Mouse (Mus musculus) hindbrain, embryonic 16.5 days (tissue): ENCODE data around the gene BC049730. TPM values are rescaled to one million over a fixed set of nuclear protein-coding genes. Genes with fewer than 3 reads are reported as not detected.

Experiments used
- ATAC-seq: fragments of 200-750 bp; cut with Nextera tagmentation; 2 replicates; pipeline ENCODE4 v1.8.0; 2017; ENCODE audit warnings: moderate TSS enrichment, moderate library complexity
- H3K27ac ChIP-seq: fragments of 300-500 bp; sonication (generic); 2 replicates; pipeline ENCODE4 v1.5.1; 2014; ENCODE audit warnings: low read depth, mild to moderate bottlenecking, control low read depth, low read length, moderate library complexity
- H3K27me3 ChIP-seq: fragments of 300-500 bp; sonication (generic); replicated peaks from 2 replicates; pipeline ENCODE4 v1.6.1; 2014; ENCODE audit warnings: low read length; ENCODE audit not compliant: control insufficient read depth, insufficient read depth
- H3K36me3 ChIP-seq: fragments of 300-500 bp; sonication (generic); 2 replicates; pipeline ENCODE4 v1.6.1; 2014; ENCODE audit warnings: mild to moderate bottlenecking, low read length, moderate library complexity, mixed read lengths; ENCODE audit not compliant: control insufficient read depth, insufficient read depth
- H3K4me1 ChIP-seq: fragments of 300-500 bp; sonication (generic); 2 replicates; pipeline ENCODE4 v1.6.1; 2014; ENCODE audit warnings: low read depth, low read length; ENCODE audit not compliant: control insufficient read depth, insufficient read depth
- H3K4me2 ChIP-seq: fragments of 300-500 bp; sonication (generic); 2 replicates; pipeline ENCODE4 v1.6.1; 2014; ENCODE audit warnings: mild to moderate bottlenecking, low read length, control low read depth, moderate library complexity
- H3K4me3 ChIP-seq: fragments of 300-500 bp; sonication (generic); 2 replicates; pipeline ENCODE4 v1.5.1; 2014; ENCODE audit warnings: mild to moderate bottlenecking, low read length, control low read depth, moderate library complexity
- H3K9ac ChIP-seq: fragments of 300-500 bp; sonication (generic); 2 replicates; pipeline ENCODE4 v1.6.1; 2014; ENCODE audit warnings: low read depth, mild to moderate bottlenecking, control low read depth, low read length, moderate library complexity
- H3K9me3 ChIP-seq: fragments of 300-500 bp; sonication (generic); 2 replicates; pipeline ENCODE4 v1.6.1; 2014; ENCODE audit warnings: mild to moderate bottlenecking, low read length, moderate library complexity; ENCODE audit not compliant: control insufficient read depth
- WGBS: fragments of 180-500 bp; shearing (Covaris S2); extraction: QIAGEN DNeasy Blood & Tissue Kit; methylation state at CpG from one replicate; pipeline ENCODE4 v1.1.7; 2014; 5-methylcytosine and 5-hydroxymethylcytosine counted together
- polyA plus RNA-seq: library from polyadenylated mRNA; unstranded; fragments of >200 nt; fragmentation: Nextera tagmentation; extraction: Ambion mirVana; gene quantifications from 2 replicates; pipeline ENCODE4 v1.2.1, GENCODE M21; 2015

Gene BC049730
- polyA plus RNA-seq, 1 experiment from 2014 or later: not detected

DNA sequence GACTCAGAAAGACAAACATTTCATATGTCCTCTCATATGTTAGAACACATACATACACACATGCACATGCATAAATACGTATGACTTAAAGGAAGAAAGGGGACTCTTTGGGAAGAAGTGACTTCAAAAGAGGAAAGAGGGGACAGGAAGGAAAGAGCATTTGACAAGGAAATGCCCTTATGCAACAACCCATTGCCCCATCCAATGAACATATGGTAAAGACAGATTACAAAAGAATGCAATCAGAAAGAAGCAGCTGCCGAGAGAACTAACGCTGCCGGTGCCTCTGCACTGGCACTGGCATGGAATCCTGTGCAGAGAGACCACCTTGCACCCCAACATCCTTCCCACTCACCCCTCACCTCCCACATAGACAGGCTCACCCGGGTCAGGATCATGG, 44.4 kb downstream of the BC049730 start:
- no peaks in the 10 kb centered on the region for H3K9me3 ChIP-seq
- H3K4me1 ChIP-seq: no peaks in the 10 kb centered on the region; the same call in 1 of the 2 replicates
- H3K27ac ChIP-seq: no peak overlapping the region
- WGBS: 83% methylated on average over 5 of the region's 5 CpGs
- H3K36me3 ChIP-seq: no peaks in the 10 kb centered on the region
- no peak overlapping the region for H3K9ac ChIP-seq
- H3K4me2 ChIP-seq: no peak overlapping the region
- no peaks in the 10 kb centered on the region; the same call in 1 of the 2 replicates for H3K27me3 ChIP-seq
- no peak overlapping the region for H3K4me3 ChIP-seq
- no peak for ATAC-seq

DNA sequence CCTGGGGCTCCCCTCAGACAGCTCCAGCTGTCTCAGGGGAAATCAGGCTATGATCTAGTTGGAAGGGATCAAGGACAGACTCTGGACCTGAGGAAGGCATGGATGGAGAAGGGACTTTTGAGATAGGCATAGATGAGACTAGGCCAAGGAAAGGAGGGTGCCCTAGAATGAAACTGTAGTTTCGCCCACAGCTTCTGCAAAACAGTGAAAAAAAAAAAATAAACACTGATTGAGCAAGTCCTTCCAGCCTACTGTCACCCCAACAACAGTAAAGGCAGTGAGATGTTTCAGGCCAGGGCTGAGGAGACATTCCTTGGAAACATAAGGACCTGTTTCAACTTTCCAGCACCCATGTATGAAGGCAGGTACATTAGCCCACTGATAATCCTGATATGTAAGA, 49.5 kb downstream of the BC049730 start:
- no peaks in the 10 kb centered on the region for H3K36me3 ChIP-seq
- H3K9ac ChIP-seq: no peak overlapping the region
- H3K4me1 ChIP-seq: no peaks in the 10 kb centered on the region
- no peak overlapping the region for H3K27ac ChIP-seq
- no peak overlapping the region for H3K4me3 ChIP-seq
- H3K27me3 ChIP-seq: no peaks in the 10 kb centered on the region; the same call in 1 of the 2 replicates
- no peaks in the 10 kb centered on the region for H3K9me3 ChIP-seq
- no peak for ATAC-seq
- 89% methylated on average over 1 of the region's 1 CpGs for WGBS
- H3K4me2 ChIP-seq: no peak overlapping the region

GRCm38 (mm10) chr7:24760211-24760610, 51.2 kb downstream of the BC049730 start, which contains the start of gene Cd177:
TSS of gene Cd177 (minus strand) at chr7:24760311.
- WGBS: 82% methylated on average over 6 of the region's 6 CpGs
- H3K9ac ChIP-seq: no peak within 1 kb of the TSS
- H3K27ac ChIP-seq: no peak within 1 kb of the TSS
- H3K9me3 ChIP-seq: no peaks in the 10 kb centered on the region
- no peaks in the 10 kb centered on the region; the same call in 1 of the 2 replicates for H3K27me3 ChIP-seq
- no peaks in the 10 kb centered on the region for H3K36me3 ChIP-seq
- no peak for ATAC-seq
- no peak within 1 kb of the TSS for H3K4me2 ChIP-seq
- H3K4me1 ChIP-seq: no peaks in the 10 kb centered on the region
- H3K4me3 ChIP-seq: no peak within 1 kb of the TSS

- Histone ChIP-seq H3K36me3 (no peaks in the 10 kb centered on the region), H3K4me1 (no peaks in the 10 kb centered on the region), H3K9ac (no peak overlapping the region), H3K4me2 (no peak overlapping the region), H3K27me3 (no peaks in the 10 kb centered on the region; the same call in 1 of the 2 replicates), H3K4me3 (no peak overlapping the region), H3K9me3 (no peaks in the 10 kb centered on the region), H3K27ac (no peak overlapping the region)
- ATAC-seq: no peak
- WGBS: 72% methylated on average over 6 of the region's 6 CpGs
These were observed 52.1 kb downstream of the BC049730 start for GRCm38 (mm10) chr7:24761161-24761560.

DNA sequence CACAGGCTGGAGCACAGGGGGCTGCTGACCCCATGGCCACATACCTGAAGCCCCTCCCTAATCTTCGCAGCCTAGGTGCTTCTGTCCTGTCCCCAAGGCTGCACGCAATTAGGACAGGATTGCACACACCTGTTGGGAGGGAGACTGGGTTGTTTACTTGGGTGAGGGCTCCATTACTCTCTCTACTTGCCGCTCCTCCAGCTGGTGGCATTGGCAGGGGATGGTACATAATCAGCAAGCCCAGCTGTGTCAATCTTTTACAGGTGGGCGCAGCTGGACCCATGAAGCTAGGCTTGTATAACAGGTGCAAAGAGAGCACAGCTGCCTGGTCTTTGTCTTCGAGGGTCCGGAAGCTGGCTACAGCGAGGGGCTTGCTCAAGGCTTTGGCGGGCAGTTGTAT, 53.5 kb downstream of the BC049730 start:
- no peaks in the 10 kb centered on the region for H3K4me1 ChIP-seq
- H3K27me3 ChIP-seq: no peaks in the 10 kb centered on the region; the same call in 1 of the 2 replicates
- WGBS: 91% methylated on average over 8 of the region's 8 CpGs
- H3K9ac ChIP-seq: no peak overlapping the region
- no peak overlapping the region for H3K4me3 ChIP-seq
- H3K4me2 ChIP-seq: no peak overlapping the region
- ATAC-seq: no peak
- H3K27ac ChIP-seq: no peak overlapping the region
- H3K9me3 ChIP-seq: no peaks in the 10 kb centered on the region
- H3K36me3 ChIP-seq: no peaks in the 10 kb centered on the region

Other genes starting within 250 kb of the BC049730 start
- gene Plaur, start 246.8 kb upstream of the BC049730 start, polyA plus RNA-seq: 1.8 and 2.2 TPM in 2 replicates
- 47.0 and 68.0 TPM in 2 replicates for gene Cadm4, start 227.2 kb upstream of the BC049730 start, polyA plus RNA-seq
- gene Zfp428, start 202.2 kb upstream of the BC049730 start, polyA plus RNA-seq: 272 and 277 TPM in 2 replicates
- gene AC161166.1, start 196.8 kb upstream of the BC049730 start, polyA plus RNA-seq: 1.0 and 1.1 TPM in 2 replicates
- 19.2 and 24.7 TPM in 2 replicates for gene Irgq, start 178.6 kb upstream of the BC049730 start, polyA plus RNA-seq
- not detected in 2 replicates for gene Pinlyp, start 163.1 kb upstream of the BC049730 start, polyA plus RNA-seq
- gene Xrcc1, start 163.0 kb upstream of the BC049730 start, polyA plus RNA-seq: 63.8 and 74.3 TPM in 2 replicates
- gene Ethe1, start 121.7 kb upstream of the BC049730 start, polyA plus RNA-seq: 29.1 and 30.9 TPM in 2 replicates
- 17.1 and 17.7 TPM in 2 replicates for gene Zfp575, start 121.6 kb upstream of the BC049730 start, polyA plus RNA-seq
- not detected in 2 replicates for gene Phldb3, start 98.5 kb upstream of the BC049730 start, polyA plus RNA-seq
- gene Lypd3, start 72.7 kb upstream of the BC049730 start, polyA plus RNA-seq: 0.76 and 0.78 TPM in 2 replicates
- not detected in 2 replicates for gene Tex101, start 32.6 kb upstream of the BC049730 start, polyA plus RNA-seq
- gene Gm4763, start 17.7 kb downstream of the BC049730 start, polyA plus RNA-seq: not detected in 2 replicates
- gene Cd177, start 51.1 kb downstream of the BC049730 start, polyA plus RNA-seq: 0.20 and 0.52 TPM in 2 replicates
- gene Ceacam10, start 68.0 kb downstream of the BC049730 start, polyA plus RNA-seq: 0.40 and 0.69 TPM in 2 replicates
- gene Gm9844, start 153.0 kb downstream of the BC049730 start, polyA plus RNA-seq: 21.4 and 53.5 TPM in 2 replicates
- 0.21 and 0.29 TPM in 2 replicates for gene Lypd4, start 160.7 kb downstream of the BC049730 start, polyA plus RNA-seq
- gene Dmrtc2, start 160.8 kb downstream of the BC049730 start, polyA plus RNA-seq: 0.30 and 0.47 TPM in 2 replicates
- 1,005 and 1,089 TPM in 2 replicates for gene Rps19, start 175.1 kb downstream of the BC049730 start, polyA plus RNA-seq
- 0.34 and 0.39 TPM in 2 replicates for gene Cd79a, start 188.1 kb downstream of the BC049730 start, polyA plus RNA-seq
- 47.0 and 62.1 TPM in 2 replicates for gene Arhgef1, start 193.7 kb downstream of the BC049730 start, polyA plus RNA-seq
- gene Gm4881, start 235.3 kb downstream of the BC049730 start, polyA plus RNA-seq: 4.6 and 5.2 TPM in 2 replicates